17 mouse cellular contexts compared by ENCODE assay signal in genomic region chr1:156999272-156999671, GRCm38 (mm10).
"Had no signal": no experiment of that assay in that cellular context is flagged by ENCODE, and none has a peak within 500 bp of the region (broad histone marks: within the 10 kb centered on the region; RNA-seq: fewer than 3 reads in every experiment).

No protein-coding gene starts in this region.

- H3K9ac ChIP-seq: liver, embryonic 13.5 days; liver, embryonic 15.5 days; liver, postnatal 0 days; lung, embryonic 15.5 days; neural tube, embryonic 12.5 days; stomach, embryonic 15.5 days had no signal

- ATAC-seq: liver, postnatal 0 days; lung, postnatal 0 days had no signal

- H3K4me2 ChIP-seq: liver, embryonic 11.5 days; liver, embryonic 13.5 days; liver, embryonic 15.5 days; lung, embryonic 15.5 days; neural tube, embryonic 12.5 days; stomach, embryonic 15.5 days had no signal

- H3K27me3 ChIP-seq: liver, embryonic 13.5 days; liver, embryonic 15.5 days; lung, embryonic 15.5 days; megakaryocyte, embryonic 14.5 days; neural tube, embryonic 12.5 days; stomach, embryonic 15.5 days had no signal

- H3K9me3 ChIP-seq: liver, embryonic 13.5 days; liver, embryonic 15.5 days; lung, embryonic 15.5 days; megakaryocyte, embryonic 14.5 days; neural tube, embryonic 12.5 days; stomach, embryonic 15.5 days had no signal

- H3K4me3 ChIP-seq: liver, embryonic 13.5 days; liver, embryonic 15.5 days; lung, embryonic 15.5 days; megakaryocyte, embryonic 14.5 days; neural tube, embryonic 12.5 days; stomach, embryonic 15.5 days had no signal

- DNase-seq: liver, embryonic 13.5 days; liver, postnatal 0 days; lung, adult 2 months; lung, postnatal 14 days; lung, postnatal 36 days; right cerebral cortex, postnatal 14 days; thymus, adult 2 months; thymus, postnatal 25 days; thymus, postnatal 4 days had no signal

- H3K36me3 ChIP-seq: liver, embryonic 13.5 days; liver, embryonic 15.5 days; lung, embryonic 15.5 days; neural tube, embryonic 12.5 days; stomach, embryonic 15.5 days had no signal

- H3K27ac ChIP-seq: liver, embryonic 13.5 days; liver, embryonic 15.5 days; lung, embryonic 15.5 days; macrophage; neural tube, embryonic 12.5 days; stomach, embryonic 15.5 days had no signal
